Mouse (Mus musculus) C2C12 (cell line): ENCODE results near the gene Abcc3. TPM values are rescaled to one million over a fixed set of nuclear protein-coding genes. Genes with fewer than 3 reads are reported as not detected.
A peak's percentile ranks its signal among the peaks of the same experiment; 100 is the strongest.
"Not testable (repeated sequence)": the region's sequence is repeated elsewhere in the genome, so short reads cannot be mapped to it uniquely, and the experiment has no call there.

Source experiments
- H3K27me3 ChIP-seq: one replicate; pipeline ENCODE4 v1.6.1; 2011; ENCODE audit not compliant: control insufficient read depth, insufficient read depth, insufficient read length
- H3K36me3 ChIP-seq: one replicate; pipeline ENCODE4 v1.6.1; 2011; ENCODE audit not compliant: control insufficient read depth, insufficient read depth
- H3K4me3 ChIP-seq: one replicate; pipeline ENCODE4 v1.5.1; 2011; ENCODE audit warnings: mild to moderate bottlenecking, control low read depth; ENCODE audit not compliant: poor library complexity, insufficient read depth, severe bottlenecking
- H3K79me2 ChIP-seq: one replicate; pipeline ENCODE4 v1.6.1; 2011; ENCODE audit not compliant: control insufficient read depth, insufficient read depth
- H3K79me3 ChIP-seq: one replicate; pipeline ENCODE4 v1.6.1; 2011; ENCODE audit warnings: low read depth, control low read depth
- H3ac ChIP-seq: one replicate; pipeline ENCODE3; 2011; ENCODE audit warnings: low read depth; ENCODE audit not compliant: control insufficient read depth, insufficient read length
- CEBPB ChIP-seq: IDR thresholded peaks from one replicate; pipeline ENCODE4 v1.6.1; 2011; ENCODE audit warnings: low read depth, mild to moderate bottlenecking, control low read depth, moderate library complexity
- CTCF ChIP-seq: IDR thresholded peaks from one replicate; pipeline ENCODE4 v1.5.1; 2011; ENCODE audit not compliant: control insufficient read depth, insufficient read depth, insufficient read length
- FOSL1 ChIP-seq: IDR thresholded peaks from one replicate; pipeline ENCODE4 v1.8.0; 2011; ENCODE audit warnings: mild to moderate bottlenecking, low read length; ENCODE audit not compliant: poor library complexity, insufficient read depth, severe bottlenecking
- MAX ChIP-seq: IDR thresholded peaks from one replicate; pipeline ENCODE4 v1.6.1; 2011; ENCODE audit warnings: mild to moderate bottlenecking, control low read depth
- MYOD1 ChIP-seq: IDR thresholded peaks from one replicate; pipeline ENCODE4 v1.6.1; 2011; ENCODE audit warnings: low read depth; ENCODE audit not compliant: control insufficient read depth, insufficient read length
- MYOG ChIP-seq: IDR thresholded peaks from one replicate; pipeline ENCODE4 v1.6.1; 2011; ENCODE audit not compliant: control insufficient read depth, insufficient read length; ENCODE audit errors: extremely low read depth
- USF1 ChIP-seq: IDR thresholded peaks from one replicate; pipeline ENCODE4 v1.6.1; 2011; ENCODE audit warnings: low read depth, mild to moderate bottlenecking, control low read depth, moderate library complexity
- polyA plus RNA-seq: library from polyadenylated mRNA; unstranded; fragments of >200 nt; fragmentation: generic; extraction: Trizol; gene quantifications from one replicate; pipeline ENCODE4 v1.2.1, GENCODE M21; 2012; ENCODE audit warnings: missing spikeins

Gene Abcc3
- polyA plus RNA-seq, 1 experiment: 0.41 TPM

DNA sequence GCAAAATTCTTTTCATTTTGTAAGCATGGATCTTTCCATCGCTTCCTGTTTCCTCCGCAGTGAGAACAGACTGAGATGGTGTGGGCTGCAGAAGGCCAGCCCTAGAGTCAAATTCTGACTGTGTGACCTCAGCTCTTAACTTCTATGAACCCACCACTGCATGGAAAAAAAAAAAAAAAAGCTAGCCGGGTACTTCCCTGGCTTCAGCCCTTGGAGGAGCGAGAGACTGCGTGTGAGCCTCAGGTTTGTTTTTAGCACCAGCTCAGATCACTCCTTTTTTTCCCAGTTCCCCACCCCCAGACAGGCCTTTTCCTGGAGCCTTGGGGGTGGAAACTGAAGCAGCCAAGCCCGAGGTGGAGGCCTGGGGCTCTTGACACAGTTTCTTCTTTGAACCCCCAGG, 12.6 kb upstream of the Abcc3 start:
- Histone ChIP-seq H3K36me3 (no peaks in the 10 kb centered on the region), H3K4me3 (no peak overlapping the region), H3K79me2 (no peaks in the 10 kb centered on the region), H3K79me3 (no peaks in the 10 kb centered on the region), H3K27me3 (peaks cover 11% of the 10 kb centered on the region), H3ac (no peak overlapping the region)
- TF ChIP-seq MAX: no peak
- TF ChIP-seq CEBPB: no peak
- no peak for TF ChIP-seq CTCF
- TF ChIP-seq USF1: no peak
- TF ChIP-seq MYOD1: no peak
- no peak for TF ChIP-seq MYOG
- no peak for TF ChIP-seq FOSL1

DNA sequence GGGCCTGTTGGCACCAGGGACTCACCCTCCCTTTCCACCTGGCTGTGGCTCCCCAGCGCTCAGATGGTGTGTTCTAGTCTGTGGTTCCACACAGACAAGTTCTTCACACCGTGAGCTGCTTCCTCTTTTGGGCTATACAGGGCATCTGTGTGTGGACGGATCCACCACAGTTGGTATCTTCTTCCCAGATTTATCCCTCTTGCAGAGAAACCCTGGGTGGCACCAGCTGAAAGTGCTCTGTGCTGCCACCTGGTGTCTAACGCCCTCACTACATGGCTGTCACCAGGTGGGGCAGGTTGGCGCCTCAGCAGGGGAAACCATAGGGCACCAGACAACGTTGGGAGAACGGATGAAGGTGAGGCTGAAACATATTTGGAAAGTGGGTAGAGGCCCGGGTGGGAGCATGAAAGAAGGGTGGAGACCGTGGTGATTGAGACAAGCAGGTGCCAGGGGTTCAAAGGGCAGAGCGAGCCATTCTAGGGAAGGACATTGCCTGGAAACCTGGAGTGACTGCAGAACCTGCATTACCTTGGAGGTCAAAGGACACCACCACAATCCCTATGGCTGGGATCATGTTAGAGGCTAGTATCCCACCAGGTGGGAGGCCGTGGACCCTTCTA, 12.0 kb upstream of the Abcc3 start:
- no peaks in the 10 kb centered on the region for H3K79me3 ChIP-seq
- no peak overlapping the region for H3K4me3 ChIP-seq
- no peak overlapping the region for H3ac ChIP-seq
- H3K36me3 ChIP-seq: no peaks in the 10 kb centered on the region
- H3K27me3 ChIP-seq: peaks cover 5% of the 10 kb centered on the region
- no peaks in the 10 kb centered on the region for H3K79me2 ChIP-seq
- TF ChIP-seq CTCF (peak; percentile 61), FOSL1 (no peak), MAX (no peak)

DNA sequence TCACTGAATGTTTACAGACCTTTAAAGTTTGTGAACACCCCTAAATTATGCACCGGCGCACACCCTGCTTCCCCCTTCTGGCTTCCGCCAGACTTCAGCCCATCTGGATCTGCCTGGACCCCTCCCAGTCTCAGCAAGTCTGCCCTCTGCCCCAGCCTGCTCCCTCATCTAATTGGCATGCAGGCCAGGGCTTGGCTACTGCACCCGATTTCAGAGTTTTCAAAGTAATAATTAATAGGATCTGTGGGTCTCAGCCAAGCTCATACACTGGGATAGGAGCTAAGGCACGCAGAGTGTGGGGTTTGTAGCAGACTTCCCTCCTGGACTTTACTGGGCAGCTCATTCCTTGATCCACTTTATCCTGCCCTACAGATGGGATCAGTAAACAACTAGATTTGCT, 11.4 kb upstream of the Abcc3 start:
- Histone ChIP-seq H3K27me3 (no peaks in the 10 kb centered on the region), H3ac (no peak overlapping the region), H3K79me3 (no peaks in the 10 kb centered on the region), H3K36me3 (no peaks in the 10 kb centered on the region), H3K79me2 (no peaks in the 10 kb centered on the region), H3K4me3 (no peak overlapping the region)
- TF ChIP-seq CTCF (no peak), CEBPB (no peak), USF1 (no peak), MYOG (no peak), MAX (no peak), MYOD1 (no peak), FOSL1 (no peak)

DNA sequence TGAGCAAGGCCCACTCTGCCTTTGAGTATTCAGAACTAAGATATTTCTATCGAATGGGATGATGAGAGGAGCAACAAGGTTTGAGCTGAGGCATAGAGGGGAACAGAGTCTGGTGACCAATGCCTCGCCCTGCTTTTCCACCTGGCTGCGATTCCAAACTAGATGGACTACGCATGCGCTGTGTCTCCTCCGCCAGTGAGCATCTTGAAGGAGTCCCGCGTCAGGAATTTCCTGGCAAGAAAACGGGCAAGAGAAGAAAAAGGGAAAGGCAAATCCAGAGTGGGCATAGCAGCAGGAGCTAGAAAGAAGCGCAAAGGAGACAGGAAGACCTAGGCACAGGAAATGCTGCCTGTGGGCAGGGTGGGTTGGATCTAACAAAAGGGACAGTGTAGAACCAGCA, 11.0 kb upstream of the Abcc3 start:
- H3K27me3 ChIP-seq: no peaks in the 10 kb centered on the region

DNA sequence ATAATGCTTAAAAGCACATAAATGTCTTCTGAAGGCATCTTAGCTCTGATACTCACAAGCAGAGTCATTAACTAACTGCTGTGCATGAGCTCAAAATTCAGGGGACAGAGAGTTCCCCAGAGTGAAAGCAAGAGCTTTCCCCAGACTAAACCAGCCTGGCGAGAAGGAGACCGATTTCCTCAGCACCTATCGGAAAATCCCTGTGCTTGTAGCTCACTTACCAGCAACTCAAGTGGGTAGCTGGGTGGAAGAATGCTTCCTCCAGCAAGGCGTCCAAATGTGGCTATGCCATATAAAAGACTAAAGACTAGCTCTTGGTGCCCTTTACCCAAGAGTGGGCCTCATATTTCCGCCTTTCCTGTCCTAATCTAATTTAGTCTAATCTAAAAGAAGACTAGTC, 9.9 kb upstream of the Abcc3 start:
- Histone ChIP-seq H3K36me3 (no peaks in the 10 kb centered on the region), H3K27me3 (no peaks in the 10 kb centered on the region), H3ac (no peak overlapping the region), H3K79me3 (no peaks in the 10 kb centered on the region), H3K79me2 (no peaks in the 10 kb centered on the region), H3K4me3 (no peak overlapping the region)
- TF ChIP-seq MYOG (no peak), CTCF (no peak), MAX (no peak)

More for the DNA sequence above, 11.0 kb upstream of the Abcc3 start:
- Histone ChIP-seq H3K79me3 (no peaks in the 10 kb centered on the region), H3K36me3 (no peaks in the 10 kb centered on the region), H3K79me2 (no peaks in the 10 kb centered on the region), H3K4me3 (no peak overlapping the region), H3ac (no peak overlapping the region)
- TF ChIP-seq MYOD1 (no peak), USF1 (no peak), FOSL1 (no peak), MYOG (no peak)

DNA sequence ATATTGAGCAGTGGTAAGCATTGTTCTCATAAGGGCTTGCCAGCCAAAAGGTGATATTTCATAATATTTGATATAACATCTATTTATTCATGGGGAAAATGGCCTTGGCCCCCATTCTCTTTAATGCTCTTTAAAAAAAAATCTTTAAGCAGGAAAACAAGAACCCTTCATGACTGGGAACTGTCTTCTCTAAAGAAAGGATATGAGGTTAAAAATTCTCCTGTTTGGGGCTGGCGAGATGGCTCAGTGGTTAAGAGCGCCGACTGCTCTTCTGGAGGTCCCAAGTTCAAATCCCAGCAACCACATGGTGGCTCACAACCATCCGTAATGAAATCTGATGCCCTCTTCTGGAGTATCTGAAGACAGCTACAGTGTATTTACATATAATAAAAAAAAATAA, 9.2 kb upstream of the Abcc3 start:
- not testable (repeated sequence) for H3K79me2 ChIP-seq, H3K4me3 ChIP-seq, H3K79me3 ChIP-seq, H3ac ChIP-seq, H3K36me3 ChIP-seq, H3K27me3 ChIP-seq

DNA sequence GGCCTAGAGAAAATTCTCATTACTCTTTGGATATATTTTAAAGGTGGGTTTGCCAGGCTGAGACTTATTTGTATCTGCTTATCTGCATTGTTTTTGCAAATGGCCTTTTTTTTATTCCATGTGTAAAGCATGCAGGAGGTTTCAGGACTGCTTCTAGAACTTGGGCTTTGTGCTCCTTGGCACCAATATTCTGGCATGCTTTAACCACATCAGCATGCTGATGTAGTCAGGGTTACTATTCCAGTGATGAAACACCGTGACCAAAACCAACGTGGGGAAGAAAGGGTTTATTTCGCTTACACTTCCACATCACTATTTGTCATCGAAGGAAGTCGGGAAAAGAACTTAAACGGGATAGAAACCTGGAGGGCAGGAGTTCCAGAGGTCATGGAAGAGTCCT, 8.2 kb upstream of the Abcc3 start:
- TF ChIP-seq MAX (no peak), CEBPB (no peak), FOSL1 (no peak), CTCF (no peak), MYOD1 (no peak), MYOG (no peak), USF1 (no peak)
- H3K4me3 ChIP-seq: no peak overlapping the region
- no peaks in the 10 kb centered on the region for H3K79me2 ChIP-seq

More for the DNA sequence above, 8.2 kb upstream of the Abcc3 start:
- no peak overlapping the region for H3ac ChIP-seq
- H3K79me3 ChIP-seq: no peaks in the 10 kb centered on the region
- no peaks in the 10 kb centered on the region for H3K36me3 ChIP-seq
- H3K27me3 ChIP-seq: no peaks in the 10 kb centered on the region
